Mouse (Mus musculus) embryonic fibroblast, embryonic 13.5 days (primary cell): Measurements from ENCODE around the gene Gipr.

Experiments
- CTCF ChIP-seq: IDR thresholded peaks from 2 replicates; pipeline ENCODE4 v1.5.1; 2011; ENCODE audit warnings: mild to moderate bottlenecking, control low read depth, low read length, moderate library complexity, borderline replicate concordance; ENCODE audit not compliant: insufficient read depth
- POLR2A ChIP-seq: IDR thresholded peaks from 2 replicates; pipeline ENCODE4 v1.6.1; 2011; ENCODE audit warnings: low read depth, mild to moderate bottlenecking, control low read depth, low read length, moderate library complexity

DNA sequence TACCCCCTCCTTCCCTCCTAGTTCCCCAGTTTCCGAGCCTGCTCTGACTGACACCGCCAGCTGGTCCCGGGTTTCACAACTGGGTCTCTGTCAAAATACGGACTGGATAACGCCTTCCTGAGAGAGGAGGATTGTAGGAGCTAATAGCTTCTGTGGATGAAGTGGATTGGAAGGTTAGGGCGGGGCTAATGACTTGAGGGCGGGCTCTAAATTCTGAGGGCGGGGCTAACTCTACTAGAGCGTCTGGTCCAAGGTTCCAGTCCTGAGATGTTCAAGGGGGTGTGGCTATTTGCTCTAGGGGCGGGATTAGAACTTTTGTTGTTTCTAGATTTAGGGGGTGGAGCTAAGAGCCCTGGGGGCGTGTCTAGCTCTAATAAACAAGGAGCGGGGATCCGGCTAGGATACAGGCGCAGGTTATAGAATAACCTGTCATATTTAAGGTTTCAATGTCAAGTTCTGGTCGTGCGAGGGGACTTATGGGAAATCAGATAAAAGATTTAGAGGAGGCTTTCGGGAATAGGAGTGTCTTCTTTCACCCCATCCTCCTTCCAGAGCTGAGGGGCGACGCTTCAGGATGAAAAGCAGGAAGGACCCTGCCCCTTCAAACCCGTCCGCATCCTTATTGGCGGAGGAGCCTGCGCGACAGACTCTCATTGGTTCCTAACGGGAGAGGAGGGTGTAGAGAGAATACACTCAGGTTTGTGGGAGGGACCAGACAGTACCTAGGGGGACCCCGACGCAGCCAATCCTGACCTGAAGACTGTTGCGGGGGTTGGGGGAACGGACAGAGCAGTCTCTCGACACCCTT lies 10.0 kb upstream of the Gipr start, which contains the start of gene Eml2:
- TF ChIP-seq CTCF (no peak), POLR2A (no peak)
